Mouse (Mus musculus): ENCODE measurements around the gene Kifc3. TPM values are rescaled to one million over a fixed set of nuclear protein-coding genes. Genes with fewer than 3 reads are reported as not detected.

Gene Kifc3
- polyA plus RNA-seq, 2 experiments, result 12.7 to 25.9 TPM

- no peak for TF ChIP-seq POLR2A (IDR thresholded peaks at IDR 0.05; ENCODE audit: borderline replicate concordance, extremely low read depth, insufficient read depth, insufficient read length)
- no peak for DNase-seq (ENCODE audit: low spot score)
- H3K9ac ChIP-seq (ENCODE audit: low read depth, low read length, severe bottlenecking), result no peak overlapping the region
- WGBS, result 87% methylated on average over 5 of the region's 5 CpGs
- H3K9me3 ChIP-seq (ENCODE audit: control insufficient read depth, low read length), result no peaks in the 10 kb centered on the region
- H3K36me3 ChIP-seq (ENCODE audit: control insufficient read depth, insufficient read depth, low read length), result peaks cover 11% of the 10 kb centered on the region
- H3K4me1 ChIP-seq (ENCODE audit: control insufficient read depth, insufficient read depth, low read length), result no peaks in the 10 kb centered on the region
- H3K27me3 ChIP-seq (ENCODE audit: control insufficient read depth, insufficient read depth, low read length), result 0 out of 2 replicates have a peak, but pooled peaks cover 2% of the 10 kb centered on the region
- H3K4me3 ChIP-seq (replicated peaks; ENCODE audit: low read length), result no peak overlapping the region
- H3K27ac ChIP-seq (replicated peaks; ENCODE audit: low read depth, low read length), result no peak overlapping the region
- no peak overlapping the region for H3K4me2 ChIP-seq (replicated peaks; ENCODE audit: low read depth, low read length, severe bottlenecking)
- no peak for ATAC-seq (ENCODE audit: low FRiP score, low read depth)
Observed at GRCm38 (mm10) chr8:95131983-95132382, 70.6 kb downstream of the Kifc3 start.

- Histone ChIP-seq H3K4me2 (replicated peaks; ENCODE audit: low read depth, low read length, severe bottlenecking) (no peak overlapping the region), H3K4me1 (ENCODE audit: control insufficient read depth, insufficient read depth, low read length) (no peaks in the 10 kb centered on the region), H3K36me3 (ENCODE audit: control insufficient read depth, insufficient read depth, low read length) (peaks cover 12% of the 10 kb centered on the region), H3K27ac (replicated peaks; ENCODE audit: low read depth, low read length) (no peak overlapping the region), H3K27me3 (ENCODE audit: control insufficient read depth, insufficient read depth, low read length) (no peaks in the 10 kb centered on the region), H3K4me3 (replicated peaks; ENCODE audit: low read length) (no peak overlapping the region), H3K9ac (ENCODE audit: low read depth, low read length, severe bottlenecking) (no peak overlapping the region), H3K9me3 (ENCODE audit: control insufficient read depth, low read length) (no peaks in the 10 kb centered on the region)
- 54% methylated on average over 15 of the region's 15 CpGs for WGBS
- no peak for DNase-seq (ENCODE audit: low spot score)
- no peak for ATAC-seq (ENCODE audit: low FRiP score, low read depth)
- no peak for TF ChIP-seq POLR2A (IDR thresholded peaks at IDR 0.05; ENCODE audit: borderline replicate concordance, extremely low read depth, insufficient read depth, insufficient read length)
Observed at GRCm38 (mm10) chr8:95130966-95131537, 71.6 kb downstream of the Kifc3 start.

GRCm38 (mm10) chr8:95128750-95129260, 73.8 kb downstream of the Kifc3 start:
- ATAC-seq (ENCODE audit: low FRiP score, low read depth), result no peak
- H3K4me3 ChIP-seq (replicated peaks; ENCODE audit: low read length), result no peak overlapping the region
- H3K9ac ChIP-seq (ENCODE audit: low read depth, low read length, severe bottlenecking), result no peak overlapping the region
- no peaks in the 10 kb centered on the region for H3K27me3 ChIP-seq (ENCODE audit: control insufficient read depth, insufficient read depth, low read length)
- no peak for TF ChIP-seq POLR2A (IDR thresholded peaks at IDR 0.05; ENCODE audit: borderline replicate concordance, extremely low read depth, insufficient read depth, insufficient read length)
- no peak overlapping the region for H3K4me2 ChIP-seq (replicated peaks; ENCODE audit: low read depth, low read length, severe bottlenecking)
- no peaks in the 10 kb centered on the region for H3K4me1 ChIP-seq (ENCODE audit: control insufficient read depth, insufficient read depth, low read length)
- no peak for DNase-seq (ENCODE audit: low spot score)
- 94% methylated on average over 11 of the region's 11 CpGs for whole genome bisulfite sequencing
- no peaks in the 10 kb centered on the region for H3K9me3 ChIP-seq (ENCODE audit: control insufficient read depth, low read length)
- peaks cover 8% of the 10 kb centered on the region for H3K36me3 ChIP-seq (ENCODE audit: control insufficient read depth, insufficient read depth, low read length)
- no peak overlapping the region for H3K27ac ChIP-seq (replicated peaks; ENCODE audit: low read depth, low read length)

GRCm38 (mm10) chr8:95127658-95128057, 75.0 kb downstream of the Kifc3 start:
- no peaks in the 10 kb centered on the region for H3K4me1 ChIP-seq (ENCODE audit: control insufficient read depth, insufficient read depth, low read length)
- no peaks in the 10 kb centered on the region for H3K27me3 ChIP-seq (ENCODE audit: control insufficient read depth, insufficient read depth, low read length)
- H3K4me2 ChIP-seq (replicated peaks; ENCODE audit: low read depth, low read length, severe bottlenecking), result no peak overlapping the region
- WGBS, result 69% methylated on average over 9 of the region's 9 CpGs
- no peak for TF ChIP-seq POLR2A (IDR thresholded peaks at IDR 0.05; ENCODE audit: borderline replicate concordance, extremely low read depth, insufficient read depth, insufficient read length)
- H3K9me3 ChIP-seq (ENCODE audit: control insufficient read depth, low read length), result no peaks in the 10 kb centered on the region
- H3K9ac ChIP-seq (ENCODE audit: low read depth, low read length, severe bottlenecking), result no peak overlapping the region
- DNase-seq (ENCODE audit: low spot score), result no peak
- H3K4me3 ChIP-seq (replicated peaks; ENCODE audit: low read length), result no peak overlapping the region
- H3K27ac ChIP-seq (replicated peaks; ENCODE audit: low read depth, low read length), result no peak overlapping the region
- no peak for ATAC-seq (ENCODE audit: low FRiP score, low read depth)
- H3K36me3 ChIP-seq (ENCODE audit: control insufficient read depth, insufficient read depth, low read length), result peaks cover 8% of the 10 kb centered on the region

- WGBS, result 91% methylated on average over 11 of the region's 11 CpGs
Observed at GRCm38 (mm10) chr8:95126497-95126896, 76.1 kb downstream of the Kifc3 start.

More at GRCm38 (mm10) chr8:95126497-95126896, 76.1 kb downstream of the Kifc3 start:
- ATAC-seq (ENCODE audit: low FRiP score, low read depth) (no peak), DNase-seq (ENCODE audit: low spot score) (no peak)
- no peaks in the 10 kb centered on the region for H3K9me3 ChIP-seq (ENCODE audit: control insufficient read depth, low read length)
- peaks cover 5% of the 10 kb centered on the region for H3K36me3 ChIP-seq (ENCODE audit: control insufficient read depth, insufficient read depth, low read length)
- H3K4me1 ChIP-seq (ENCODE audit: control insufficient read depth, insufficient read depth, low read length), result no peaks in the 10 kb centered on the region
- TF ChIP-seq POLR2A (IDR thresholded peaks at IDR 0.05; ENCODE audit: borderline replicate concordance, extremely low read depth, insufficient read depth, insufficient read length), result no peak
- H3K27me3 ChIP-seq (ENCODE audit: control insufficient read depth, insufficient read depth, low read length), result no peaks in the 10 kb centered on the region
- H3K27ac ChIP-seq (replicated peaks; ENCODE audit: low read depth, low read length), result no peak overlapping the region
- H3K4me2 ChIP-seq (replicated peaks; ENCODE audit: low read depth, low read length, severe bottlenecking), result no peak overlapping the region
- no peak overlapping the region for H3K9ac ChIP-seq (ENCODE audit: low read depth, low read length, severe bottlenecking)
- no peak overlapping the region for H3K4me3 ChIP-seq (replicated peaks; ENCODE audit: low read length)

Measured in limb, embryonic 14.5 days (tissue).